ENCODE assay signal across 10 mouse cellular contexts in the genomic region with DNA sequence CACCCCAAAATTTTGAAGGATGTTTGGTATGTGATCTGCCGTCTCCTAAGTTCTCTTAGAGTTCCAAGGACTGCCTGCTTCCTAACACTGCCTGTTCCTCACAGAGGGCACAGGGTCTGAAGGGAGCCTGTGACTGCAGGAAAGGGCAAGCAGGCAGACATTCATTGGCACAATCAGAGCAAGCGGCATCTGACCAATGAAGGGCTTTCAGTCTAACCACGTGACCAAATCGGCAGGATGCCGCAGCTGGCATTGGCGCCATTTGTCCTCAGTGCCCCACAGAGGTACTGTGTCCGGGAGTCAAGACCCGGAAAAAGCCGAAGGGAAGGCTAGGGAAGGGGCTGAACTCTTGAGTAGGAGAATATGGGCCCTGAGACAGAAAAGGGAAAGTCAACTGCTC. TPM values are rescaled to one million over a fixed set of nuclear protein-coding genes. Genes with fewer than 3 reads are reported as not detected.
DNase-seq lines count a peak whose midpoint lies in the region; ATAC-seq lines count a peak whose summit lies in the region.
"Had no signal": no experiment of that assay in that cellular context is flagged by ENCODE, and none has a peak within 500 bp of the region (broad histone marks: within the 10 kb centered on the region; RNA-seq: fewer than 3 reads in every experiment).

No protein-coding gene starts in this region.

- H3K4me2 ChIP-seq in heart, embryonic 11.5 days, result peak overlapping the region; percentile 36
- peak overlapping the region; percentile 29; the same call in 1 of the 2 replicates for H3K4me2 ChIP-seq in hindbrain, embryonic 13.5 days
- H3K4me2 ChIP-seq in neural tube, embryonic 14.5 days (ENCODE audit: low read depth, low read length), result peak overlapping the region; percentile 27

- no peak for ATAC-seq in heart, embryonic 11.5 days (replicated peaks; ENCODE audit: insufficient number of reproducible peaks, low FRiP score, low TSS enrichment)
- ATAC-seq in hindbrain, embryonic 13.5 days (ENCODE audit: low FRiP score), result peak; percentile 50; the same call in 1 of the 2 replicates
- ATAC-seq in neural tube, embryonic 14.5 days (ENCODE audit: low read depth), result peak; percentile 60

- H3K27me3 ChIP-seq in heart, embryonic 11.5 days (ENCODE audit: control insufficient read depth, insufficient read depth, low read length), result no peaks in the 10 kb centered on the region
- H3K27me3 ChIP-seq in hindbrain, embryonic 13.5 days, result no peaks in the 10 kb centered on the region
- no peaks in the 10 kb centered on the region for H3K27me3 ChIP-seq in neural tube, embryonic 14.5 days (ENCODE audit: control insufficient read depth, insufficient read depth, low read length)

- no peak for DNase-seq in heart, postnatal 25 days (ENCODE audit: low spot score)
- DNase-seq in retina, postnatal 1 day, result peak; percentile 63
- DNase-seq in retina, embryonic 14.5 days (ENCODE audit: low spot score), result no peak
- DNase-seq in gastrocnemius, postnatal 25 days, result no peak
- no peak for DNase-seq in kidney, adult 11 months
- DNase-seq: adrenal gland, adult 2 months; kidney, adult 8-10 months had no signal

- no peak overlapping the region for H3K27ac ChIP-seq in heart, embryonic 11.5 days (ENCODE audit: low read depth, low read length)
- H3K27ac ChIP-seq in hindbrain, embryonic 13.5 days, result no peak overlapping the region; the same call in 1 of the 2 replicates
- H3K27ac ChIP-seq in neural tube, embryonic 14.5 days (ENCODE audit: low read depth, low read length), result no peak overlapping the region

- intact Hi-C loops in heart, postnatal 25 days (cut with DNase I), result no loop called here

- peaks cover 41% of the 10 kb centered on the region for H3K4me1 ChIP-seq in heart, embryonic 11.5 days (ENCODE audit: control insufficient read depth, insufficient read depth, low read length)
- H3K4me1 ChIP-seq in hindbrain, embryonic 13.5 days (replicated peaks), result peaks cover 18% of the 10 kb centered on the region
- H3K4me1 ChIP-seq in neural tube, embryonic 14.5 days (ENCODE audit: control insufficient read depth, insufficient read depth, low read length), result no peaks in the 10 kb centered on the region

- peak overlapping the region; percentile 12; the same call in 1 of the 2 replicates for H3K9ac ChIP-seq in heart, embryonic 11.5 days (ENCODE audit: low read depth, low read length)
- H3K9ac ChIP-seq in hindbrain, embryonic 13.5 days, result no peak overlapping the region
- H3K9ac ChIP-seq in neural tube, embryonic 14.5 days (replicated peaks; ENCODE audit: low read depth, low read length), result no peak overlapping the region

- H3K4me3 ChIP-seq in heart, embryonic 11.5 days (ENCODE audit: low read depth, low read length), result no peak overlapping the region
- H3K4me3 ChIP-seq in hindbrain, embryonic 13.5 days, result 0 out of 2 replicates have a peak overlapping the region, but pooled peaks have one; percentile 14
- H3K4me3 ChIP-seq in neural tube, embryonic 14.5 days (ENCODE audit: low read depth, low read length), result peak overlapping the region; percentile 4; the same call in 1 of the 2 replicates

- H3K36me3 ChIP-seq in heart, embryonic 11.5 days (ENCODE audit: control insufficient read depth, insufficient read depth, low read length), result no peaks in the 10 kb centered on the region
- H3K36me3 ChIP-seq in hindbrain, embryonic 13.5 days, result no peaks in the 10 kb centered on the region
- no peaks in the 10 kb centered on the region for H3K36me3 ChIP-seq in neural tube, embryonic 14.5 days (ENCODE audit: control insufficient read depth, insufficient read depth, low read length)

- WGBS in heart, embryonic 11.5 days (ENCODE audit: insufficient replicate concordance), result 46% methylated on average over 9 of the region's 9 CpGs
- WGBS in hindbrain, embryonic 13.5 days, result 59% methylated on average over 9 of the region's 9 CpGs
- WGBS in neural tube, embryonic 14.5 days, result 64% methylated on average over 9 of the region's 9 CpGs

- no peaks in the 10 kb centered on the region for H3K9me3 ChIP-seq in heart, embryonic 11.5 days (replicated peaks; ENCODE audit: control insufficient read depth, low read length)
- H3K9me3 ChIP-seq in hindbrain, embryonic 13.5 days, result no peaks in the 10 kb centered on the region
- H3K9me3 ChIP-seq in neural tube, embryonic 14.5 days (ENCODE audit: control insufficient read depth, low read length), result no peaks in the 10 kb centered on the region

RNA-seq across cellular contexts. Expression of a gene that starts 2.5 kb away (rescaled TPM):
- polyA plus RNA-seq in heart, embryonic 11.5 days (2014; fragmentation: Nextera tagmentation; extraction: Ambion mirVana), result 70.4 and 77.2 TPM in 2 replicates
- total RNA-seq in heart, postnatal 25 days (2021), result 10 to 100 TPM; 58.9 to 60.3 TPM
- 0.13 and 0.21 TPM in 2 replicates for polyA plus RNA-seq in hindbrain, embryonic 13.5 days (2015; fragmentation: Nextera tagmentation; extraction: Ambion mirVana)
- 0.48 TPM in 1 of 2 replicates, not detected in the other for polyA plus RNA-seq in neural tube, embryonic 14.5 days (2014; fragmentation: Nextera tagmentation; extraction: Ambion mirVana)
- total RNA-seq in gastrocnemius, postnatal 25 days (2021), result not detected
- total RNA-seq: adrenal gland, adult 2 months had no signal
- polyA plus RNA-seq: adrenal gland, adult 2 months had no signal

RNA-seq across cellular contexts. Expression of a gene that starts 16.5 kb away (rescaled TPM):
- 25.0 and 28.9 TPM in 2 replicates for polyA plus RNA-seq in heart, embryonic 11.5 days (2014; fragmentation: Nextera tagmentation; extraction: Ambion mirVana)
- total RNA-seq in heart, postnatal 25 days (2021), result under 1 TPM; 0.16 to 0.45 TPM
- 13.8 and 13.9 TPM in 2 replicates for polyA plus RNA-seq in hindbrain, embryonic 13.5 days (2015; fragmentation: Nextera tagmentation; extraction: Ambion mirVana)
- polyA plus RNA-seq in neural tube, embryonic 14.5 days (2014; fragmentation: Nextera tagmentation; extraction: Ambion mirVana), result 3.2 and 3.5 TPM in 2 replicates
- under 1 TPM in 1 of 2 experiments, not detected in 1; 0.32 TPM for total RNA-seq in gastrocnemius, postnatal 25 days (2021)

RNA-seq across cellular contexts. Expression of a gene that starts 48.2 kb away (rescaled TPM):
- polyA plus RNA-seq in heart, embryonic 11.5 days (2014; fragmentation: Nextera tagmentation; extraction: Ambion mirVana), result 3.1 and 3.7 TPM in 2 replicates
- total RNA-seq in heart, postnatal 25 days (2021), result 1 to 10 TPM; 4.2 to 5.3 TPM
- polyA plus RNA-seq in hindbrain, embryonic 13.5 days (2015; fragmentation: Nextera tagmentation; extraction: Ambion mirVana), result 50.5 and 58.0 TPM in 2 replicates
- polyA plus RNA-seq in neural tube, embryonic 14.5 days (2014; fragmentation: Nextera tagmentation; extraction: Ambion mirVana), result 50.4 and 56.7 TPM in 2 replicates
- total RNA-seq in gastrocnemius, postnatal 25 days (2021), result 1 to 10 TPM; 4.8 to 5.9 TPM

Comparison
In these comparisons a context has a peak if more than half of its experiments do, and no peak if none do; other contexts are left out.
1. RNA of a gene that starts 2.5 kb away (polyA plus RNA-seq): 70.4 to 77.2 TPM in heart, embryonic 11.5 days; 0.48 TPM in neural tube, embryonic 14.5 days and 0.13 to 0.21 TPM in hindbrain, embryonic 13.5 days; every median in the first group is over 10 times any median in the second.
2. RNA of a gene that starts 48.2 kb away (polyA plus RNA-seq): 50.4 to 56.7 TPM in neural tube, embryonic 14.5 days and 50.5 to 58.0 TPM in hindbrain, embryonic 13.5 days; 3.1 to 3.7 TPM in heart, embryonic 11.5 days; every median in the first group is over 10 times any median in the second.
3. Peak in every context shown above with its lines, with median percentiles within 50 percentile points of each other: H3K4me2 ChIP-seq.